Mouse (Mus musculus) stomach, adult 2 months (tissue): Measurements from ENCODE around the gene Esd. TPM values are rescaled to one million over a fixed set of nuclear protein-coding genes. Genes with fewer than 3 reads are reported as not detected.

ENCODE experiments used
- polyA plus RNA-seq: library from polyadenylated mRNA; depleted of rRNA; stranded (reverse); fragments of >200 nt; gene quantifications from 2 replicates; pipeline ENCODE4 v1.2.3, GENCODE M21; 2012; rRNA removed

The Esd gene
- 21.3 and 25.5 TPM in 2 replicates for polyA plus RNA-seq

DNA sequence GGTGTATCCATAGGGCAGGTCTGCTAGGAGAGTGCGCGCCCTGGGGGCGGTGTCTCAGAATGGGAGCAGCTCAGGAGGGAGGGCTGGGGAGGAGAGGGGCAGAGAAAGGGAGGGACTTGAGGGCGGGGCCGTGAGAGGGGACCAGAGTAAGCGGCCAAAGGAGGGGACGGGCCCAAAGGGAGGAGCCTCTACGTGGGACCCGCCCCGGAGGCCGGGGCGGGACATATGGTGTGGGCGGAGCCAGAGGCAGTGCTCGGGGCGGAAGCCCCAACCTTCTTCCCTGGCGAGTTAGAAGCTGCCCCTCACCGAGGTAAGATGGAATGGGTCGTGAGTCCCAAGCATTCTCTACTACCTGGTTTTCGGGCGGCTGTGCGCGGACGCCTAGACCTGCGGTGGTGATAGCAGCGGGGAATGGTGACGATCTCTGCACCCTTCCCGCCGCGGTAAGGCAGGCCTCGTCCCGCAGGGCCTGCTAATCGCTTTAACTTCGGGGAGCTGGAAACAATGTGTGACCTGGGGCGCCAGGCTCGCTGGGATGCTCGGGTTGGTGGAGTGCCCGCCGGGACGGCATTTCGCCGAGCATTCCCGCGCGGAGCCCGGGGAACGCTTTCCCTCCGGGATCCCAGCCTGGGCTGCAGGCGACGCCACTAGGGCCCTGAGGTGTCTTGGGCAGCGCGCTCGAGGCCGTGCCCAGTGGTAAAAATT, at the start of gene Esd:
TSS of gene Esd (plus strand) at position 219 of the 705 bp plus-strand sequence.

Other genes starting within 250 kb of the Esd start
- gene Htr2a, start 91.5 kb upstream of the Esd start, polyA plus RNA-seq, result 0.03 TPM in 2 replicates
- 3.9 and 4.5 TPM in 2 replicates for gene Lrch1, start 215.6 kb downstream of the Esd start, polyA plus RNA-seq